Mouse (Mus musculus): ENCODE measurements around the gene Atg10.
A peak's percentile ranks its signal among the peaks of the same experiment; 100 is the strongest.

Atg10 gene

GRCm38 (mm10) chr13:91118156-91118555 is 105.6 kb downstream of the Atg10 start:
- DNase-seq (ENCODE audit: low spot score) = no peak

GRCm38 (mm10) chr13:91114880-91115279 is 108.9 kb downstream of the Atg10 start:
- DNase-seq (ENCODE audit: low spot score) = no peak

- DNase-seq (ENCODE audit: low spot score) = no peak
These were observed 116.3 kb downstream of the Atg10 start for GRCm38 (mm10) chr13:91107308-91107946.

- no peak for DNase-seq (ENCODE audit: low spot score)
These were observed 121.5 kb downstream of the Atg10 start for GRCm38 (mm10) chr13:91102238-91102637.

- no peak for DNase-seq (ENCODE audit: low spot score)
These were observed 123.4 kb downstream of the Atg10 start for GRCm38 (mm10) chr13:91100417-91100816.

GRCm38 (mm10) chr13:91094851-91095250 is 128.9 kb downstream of the Atg10 start:
- DNase-seq (ENCODE audit: low spot score) = no peak

GRCm38 (mm10) chr13:91094196-91094595 is 129.6 kb downstream of the Atg10 start:
- DNase-seq (ENCODE audit: low spot score) = no peak

- DNase-seq (ENCODE audit: low spot score) = no peak
These were observed 130.2 kb downstream of the Atg10 start for GRCm38 (mm10) chr13:91093610-91094009.

- peak; percentile 31 for DNase-seq (ENCODE audit: low spot score)
These were observed 130.6 kb downstream of the Atg10 start for GRCm38 (mm10) chr13:91093162-91093561.

- no peak for DNase-seq (ENCODE audit: low spot score)
These were observed 132.0 kb downstream of the Atg10 start for GRCm38 (mm10) chr13:91091731-91092190.

- DNase-seq (ENCODE audit: low spot score) = no peak
These were observed 132.7 kb downstream of the Atg10 start for GRCm38 (mm10) chr13:91090861-91091730.

- no peak for DNase-seq (ENCODE audit: low spot score)
These were observed 137.3 kb downstream of the Atg10 start for GRCm38 (mm10) chr13:91086361-91086900.

- DNase-seq (ENCODE audit: low spot score) = no peak
These were observed 151.4 kb downstream of the Atg10 start for GRCm38 (mm10) chr13:91072351-91072750.

GRCm38 (mm10) chr13:91060871-91061270 is 162.9 kb downstream of the Atg10 start:
- DNase-seq (ENCODE audit: low spot score) = no peak

- DNase-seq (ENCODE audit: low spot score) = no peak
These were observed 175.6 kb downstream of the Atg10 start for GRCm38 (mm10) chr13:91048171-91048570.

- DNase-seq (ENCODE audit: low spot score) = no peak
These were observed 176.9 kb downstream of the Atg10 start for GRCm38 (mm10) chr13:91046851-91047250.

GRCm38 (mm10) chr13:91041236-91041635 is 182.5 kb downstream of the Atg10 start:
- DNase-seq (ENCODE audit: low spot score) = no peak

GRCm38 (mm10) chr13:91040421-91040820 is 183.3 kb downstream of the Atg10 start:
- DNase-seq (ENCODE audit: low spot score) = no peak

- peak; percentile 58 for DNase-seq (ENCODE audit: low spot score)
These were observed 184.5 kb downstream of the Atg10 start for GRCm38 (mm10) chr13:91039201-91039807.

- DNase-seq (ENCODE audit: low spot score) = no peak
These were observed 185.1 kb downstream of the Atg10 start for GRCm38 (mm10) chr13:91038636-91039035.

GRCm38 (mm10) chr13:91038034-91038433 is 185.7 kb downstream of the Atg10 start:
- DNase-seq (ENCODE audit: low spot score) = no peak

- no peak for DNase-seq (ENCODE audit: low spot score)
These were observed 186.4 kb downstream of the Atg10 start for GRCm38 (mm10) chr13:91037405-91037804.

- DNase-seq (ENCODE audit: low spot score) = no peak
These were observed 191.9 kb downstream of the Atg10 start for GRCm38 (mm10) chr13:91031836-91032235.
